Mouse (Mus musculus): Measurements from ENCODE around the gene Gm10272. TPM values are rescaled to one million over a fixed set of nuclear protein-coding genes. Genes with fewer than 3 reads are reported as not detected.

The Gm10272 gene
- not detected for polyA plus RNA-seq (2014; fragmentation: Illumina TruSeq; extraction: RNeasy Lipid Tissue Mini Kit (QIAGEN cat#74804); ENCODE audit: low read depth, low replicate concordance)

DNA sequence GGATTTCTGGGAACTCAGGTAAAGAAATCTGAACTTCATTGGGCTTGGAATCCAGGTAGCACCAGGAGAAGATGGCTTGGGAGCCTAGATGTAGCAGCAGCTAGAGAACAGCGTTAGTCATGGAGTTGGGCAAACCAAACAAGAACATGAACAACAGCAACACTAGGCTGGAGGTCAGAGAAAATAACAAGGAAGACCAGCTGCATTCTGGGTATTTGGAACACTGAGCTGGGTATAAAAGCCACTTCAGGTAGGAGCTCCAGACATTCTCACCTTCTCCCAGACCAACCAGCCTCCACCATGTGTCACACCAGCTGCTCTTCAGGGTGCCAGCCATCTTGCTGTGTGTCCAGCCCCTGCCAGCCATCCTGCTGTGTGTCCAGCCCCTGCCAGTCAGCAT, at the start of gene Gm10272:
Gene Gm10272 (plus strand): TSS at position 301 of the 400 bp plus-strand sequence.

DNA sequence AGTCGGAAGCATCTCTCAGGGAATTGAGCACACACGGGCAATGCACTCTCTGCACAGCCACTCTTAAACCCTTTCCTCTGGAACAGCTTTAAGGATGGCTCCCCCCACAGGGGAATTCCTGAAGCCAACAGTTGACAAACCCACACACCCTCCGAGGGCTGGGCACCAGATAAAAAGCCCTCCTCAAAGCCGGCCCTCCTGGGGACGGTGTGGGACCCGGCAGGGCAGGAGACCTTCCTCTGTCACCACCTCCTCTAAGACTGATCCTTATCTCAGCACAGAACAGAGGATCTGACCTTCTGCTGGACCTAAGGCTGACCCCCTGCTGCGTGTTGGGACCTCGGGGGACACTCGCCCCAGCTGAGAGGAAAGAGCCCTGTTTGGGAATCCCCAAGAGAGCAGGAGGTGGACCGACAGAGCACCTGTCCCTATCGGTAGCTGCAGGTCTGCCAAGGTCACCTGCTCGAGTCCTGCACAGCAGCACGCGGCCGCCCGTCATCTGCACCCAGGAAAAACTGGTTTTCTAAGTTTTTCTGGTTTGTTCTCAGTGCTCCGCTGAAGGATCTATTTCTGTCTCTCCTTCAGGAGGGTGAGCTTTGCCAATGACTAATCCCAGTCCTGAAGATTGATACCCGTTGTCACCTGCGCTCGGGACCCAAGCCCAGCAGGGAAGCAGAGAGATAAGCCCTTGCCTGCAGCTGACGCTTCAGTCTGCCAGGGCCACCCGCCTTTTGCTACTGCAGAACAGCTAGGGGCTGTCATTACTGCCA, 20.3 kb upstream of the Gm10272 start, which contains the start of gene Tspear:
Gene Tspear (plus strand): TSS at position 675 of the 770 bp plus-strand sequence.

DNA sequence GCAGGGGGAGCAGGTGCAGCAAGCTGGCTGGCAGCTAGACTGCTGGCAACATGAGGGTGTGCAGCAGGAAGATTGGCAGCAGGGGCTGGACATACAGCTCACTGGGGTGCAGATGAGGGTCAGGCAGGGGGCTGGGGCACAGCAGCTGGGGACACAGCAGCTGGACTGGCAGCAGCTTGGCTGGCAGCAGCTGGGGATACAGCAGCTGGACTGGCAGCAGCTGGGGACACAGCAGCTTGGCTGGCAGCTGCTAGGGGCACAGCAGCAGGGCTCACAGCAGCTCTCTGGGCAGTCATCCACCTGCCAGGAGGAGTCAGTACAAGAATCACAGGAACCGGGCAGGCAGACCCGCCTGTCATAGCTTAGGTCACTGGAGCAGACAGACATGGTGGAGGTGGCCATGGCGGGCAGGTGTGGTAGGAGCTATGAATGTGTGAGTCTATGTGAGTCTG, 16.0 kb upstream of the Gm10272 start, which contains the start of gene Gm19402:
Gene Gm19402 (minus strand): TSS at position 402 of the 452 bp plus-strand sequence.

DNA sequence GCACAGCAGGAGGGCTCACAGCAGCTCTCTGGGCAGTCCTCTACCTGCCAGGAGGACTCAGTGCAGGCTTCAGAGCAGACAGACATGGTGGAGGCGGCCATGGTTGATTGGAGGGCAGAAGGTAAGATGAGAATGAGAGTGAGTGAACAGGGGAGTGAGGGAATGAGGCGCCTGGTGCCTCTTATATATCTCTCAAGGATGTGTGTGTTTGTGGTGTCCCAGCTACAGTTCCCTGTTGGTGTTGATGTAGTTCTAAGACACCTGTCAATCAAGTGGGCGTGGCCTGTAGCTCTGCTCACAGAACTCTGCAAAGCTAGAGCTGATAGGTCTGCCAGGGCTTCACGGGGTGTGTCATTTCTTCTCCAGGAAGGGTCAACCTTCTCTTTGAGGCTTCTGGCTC, 9.3 kb upstream of the Gm10272 start, which contains the start of gene Gm9508:
Gene Gm9508 (minus strand): TSS at position 101 of the 400 bp plus-strand sequence.

DNA sequence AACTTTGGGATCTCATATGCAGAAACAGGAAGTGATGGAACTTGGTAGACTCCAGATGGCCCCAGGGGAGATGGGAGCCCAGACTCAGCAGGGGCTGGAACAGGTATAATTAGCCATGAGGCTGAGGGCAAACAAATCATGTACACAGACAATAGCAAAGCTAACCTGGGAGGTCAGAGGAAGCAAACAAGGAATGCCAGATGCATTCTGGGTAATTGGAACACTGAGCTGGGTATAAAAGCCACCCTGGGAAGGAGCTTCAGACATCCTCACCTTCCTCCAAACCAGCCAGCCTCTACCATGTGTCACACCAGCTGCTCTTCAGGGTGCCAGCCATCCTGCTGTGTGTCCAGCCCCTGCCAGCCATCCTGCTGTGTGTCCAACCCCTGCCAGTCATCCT, 4.7 kb downstream of the Gm10272 start, which contains the start of gene Gm10024:
Gene Gm10024 (plus strand): TSS at position 301 of the 400 bp plus-strand sequence.

DNA sequence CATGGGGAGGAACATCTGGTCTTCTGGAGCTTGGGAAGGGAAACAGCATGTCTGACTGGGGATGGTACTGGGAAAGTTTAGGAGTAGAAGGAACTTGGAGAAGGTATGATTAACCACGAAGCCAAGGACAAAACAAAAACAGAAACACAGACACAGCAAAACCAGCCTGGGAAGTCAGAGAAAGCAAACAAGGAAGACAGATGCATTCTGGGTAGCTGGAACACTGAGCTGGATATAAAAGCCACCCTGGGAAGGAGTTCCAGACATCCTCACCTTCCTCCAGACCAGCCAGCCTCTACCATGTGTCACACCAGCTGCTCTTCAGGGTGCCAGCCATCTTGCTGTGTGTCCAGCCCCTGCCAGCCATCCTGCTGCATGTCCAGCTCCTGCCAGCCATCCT, 9.1 kb downstream of the Gm10272 start, which contains the start of gene Gm10142:
Gene Gm10142 (plus strand): TSS at position 301 of the 400 bp plus-strand sequence.

DNA sequence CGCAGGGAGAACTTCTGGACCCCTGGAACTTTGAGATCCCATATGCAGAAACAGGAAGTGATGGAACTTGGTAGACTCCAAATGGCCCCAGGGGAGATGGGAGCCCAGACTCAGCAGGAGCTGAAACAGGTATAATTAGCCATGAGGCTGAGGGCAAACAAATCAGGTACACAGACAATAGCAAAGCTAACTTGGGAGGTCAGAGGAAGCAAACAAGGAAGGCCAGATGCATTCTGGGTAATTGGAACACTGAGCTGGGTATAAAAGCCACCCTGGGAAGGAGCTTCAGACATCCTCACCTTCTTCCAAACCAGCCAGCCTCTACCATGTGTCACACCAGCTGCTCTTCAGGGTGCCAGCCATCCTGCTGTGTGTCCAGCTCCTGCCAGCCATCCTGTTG, 13.9 kb downstream of the Gm10272 start, which contains the start of gene Krtap12-1:
Gene Krtap12-1 (plus strand): TSS at position 301 of the 400 bp plus-strand sequence.

DNA sequence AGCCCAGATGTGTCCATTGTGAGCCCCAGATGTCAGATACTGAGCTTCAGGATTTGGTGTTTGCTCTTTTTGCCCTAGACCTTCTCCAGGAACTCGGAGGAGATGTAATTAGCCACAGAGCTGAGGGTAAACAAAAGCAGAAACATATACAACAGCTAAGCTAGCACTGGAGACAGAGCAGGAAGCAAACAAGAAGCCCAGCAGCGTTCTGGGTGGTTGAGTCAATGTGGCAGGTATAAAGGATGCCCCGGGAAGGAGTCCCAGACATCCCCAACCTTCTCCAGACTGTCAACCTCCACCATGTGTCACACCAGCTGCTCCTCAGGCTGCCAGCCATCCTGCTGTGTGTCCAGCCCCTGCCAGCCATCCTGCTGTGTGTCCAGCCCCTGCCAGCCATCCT, 19.8 kb downstream of the Gm10272 start, which contains the start of gene Gm10100:
Gene Gm10100 (plus strand): TSS at position 301 of the 400 bp plus-strand sequence.

DNA sequence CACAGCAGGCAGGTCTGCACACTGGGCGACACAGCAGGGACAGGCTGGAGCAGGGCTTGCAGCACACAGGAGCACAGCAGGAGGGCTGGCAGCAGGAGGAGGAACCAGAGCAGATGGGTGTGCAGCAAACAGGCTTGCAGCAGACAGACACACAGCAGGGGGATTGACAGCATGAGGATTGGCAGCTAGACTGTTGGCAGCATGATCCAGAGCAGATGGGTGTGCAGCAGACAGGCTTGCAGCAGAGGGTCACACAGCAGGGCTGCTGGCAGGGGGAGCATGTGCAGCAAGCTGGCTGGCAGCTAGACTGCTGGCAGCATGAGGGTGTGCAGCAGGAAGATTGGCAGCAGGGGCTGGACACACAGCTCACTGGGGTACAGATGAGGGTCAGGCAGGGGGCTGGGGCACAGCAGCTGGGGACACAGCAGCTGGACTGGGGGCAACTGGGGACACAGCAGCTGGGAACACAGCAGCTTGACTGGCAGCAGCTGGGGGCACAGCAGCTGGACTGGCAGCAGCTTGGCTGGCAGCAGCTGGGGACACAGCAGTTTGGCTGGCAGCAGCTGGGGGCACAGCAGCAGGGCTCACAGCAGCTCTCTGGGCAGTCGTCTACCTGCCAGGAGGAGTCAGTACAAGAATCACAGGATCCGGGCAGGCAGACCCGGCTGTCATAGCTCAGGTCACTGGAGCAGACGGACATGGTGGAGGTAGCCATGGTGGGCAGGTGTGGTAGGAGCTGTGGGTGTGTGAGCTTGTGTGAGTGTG, 35.7 kb downstream of the Gm10272 start, which contains the start of gene Gm18596:
Gene Gm18596 (minus strand): TSS at position 715 of the 765 bp plus-strand sequence.

DNA sequence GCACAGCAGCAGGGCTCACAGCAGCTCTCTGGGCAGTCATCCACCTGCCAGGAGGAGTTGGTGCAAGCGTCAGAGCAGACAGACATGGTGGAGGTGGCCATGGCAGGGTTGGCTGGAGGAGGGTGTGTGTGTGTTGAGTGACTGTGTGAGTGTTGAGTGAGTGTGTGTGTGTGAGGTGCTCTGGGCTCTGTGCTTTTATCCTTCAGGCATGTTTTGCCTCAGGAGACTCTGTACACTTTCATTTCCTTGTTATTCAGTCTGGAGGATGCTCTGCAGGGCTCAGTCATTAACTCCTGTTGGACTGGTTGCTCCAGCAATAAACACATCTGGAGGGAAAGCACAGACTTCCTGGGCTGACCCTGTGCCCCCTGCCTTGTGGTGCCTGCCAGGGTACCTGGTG, 44.8 kb downstream of the Gm10272 start, which contains the start of gene Gm9736:
Gene Gm9736 (minus strand): TSS at position 101 of the 400 bp plus-strand sequence.

Other genes starting within 250 kb of the Gm10272 start
- gene Fam207a, start 190.8 kb upstream of the Gm10272 start, polyA plus RNA-seq (2014; fragmentation: Illumina TruSeq; extraction: RNeasy Lipid Tissue Mini Kit (QIAGEN cat#74804); ENCODE audit: low read depth, low replicate concordance), result 0.69 TPM
- 3.1 TPM for gene Itgb2, start 176.4 kb upstream of the Gm10272 start, polyA plus RNA-seq (2014; fragmentation: Illumina TruSeq; extraction: RNeasy Lipid Tissue Mini Kit (QIAGEN cat#74804); ENCODE audit: low read depth, low replicate concordance)
- gene Pttg1ip, start 124.9 kb upstream of the Gm10272 start, polyA plus RNA-seq (2014; fragmentation: Illumina TruSeq; extraction: RNeasy Lipid Tissue Mini Kit (QIAGEN cat#74804); ENCODE audit: low read depth, low replicate concordance), result 193 TPM
- gene Sumo3, start 100.5 kb upstream of the Gm10272 start, polyA plus RNA-seq (2014; fragmentation: Illumina TruSeq; extraction: RNeasy Lipid Tissue Mini Kit (QIAGEN cat#74804); ENCODE audit: low read depth, low replicate concordance), result 76.1 TPM
- gene Gm49325, start 100.4 kb upstream of the Gm10272 start, polyA plus RNA-seq (2014; fragmentation: Illumina TruSeq; extraction: RNeasy Lipid Tissue Mini Kit (QIAGEN cat#74804); ENCODE audit: low read depth, low replicate concordance), result 1.6 TPM
- gene Ube2g2, start 84.4 kb upstream of the Gm10272 start, polyA plus RNA-seq (2014; fragmentation: Illumina TruSeq; extraction: RNeasy Lipid Tissue Mini Kit (QIAGEN cat#74804); ENCODE audit: low read depth, low replicate concordance), result 7.3 TPM
- not detected for gene Tspear, start 20.1 kb upstream of the Gm10272 start, polyA plus RNA-seq (2014; fragmentation: Illumina TruSeq; extraction: RNeasy Lipid Tissue Mini Kit (QIAGEN cat#74804); ENCODE audit: low read depth, low replicate concordance)
- not detected for gene Gm19402, start 15.9 kb upstream of the Gm10272 start, polyA plus RNA-seq (2014; fragmentation: Illumina TruSeq; extraction: RNeasy Lipid Tissue Mini Kit (QIAGEN cat#74804); ENCODE audit: low read depth, low replicate concordance)
- gene Gm9508, start 9.4 kb upstream of the Gm10272 start, polyA plus RNA-seq (2014; fragmentation: Illumina TruSeq; extraction: RNeasy Lipid Tissue Mini Kit (QIAGEN cat#74804); ENCODE audit: low read depth, low replicate concordance), result not detected
- not detected for gene Gm10024, start 4.8 kb downstream of the Gm10272 start, polyA plus RNA-seq (2014; fragmentation: Illumina TruSeq; extraction: RNeasy Lipid Tissue Mini Kit (QIAGEN cat#74804); ENCODE audit: low read depth, low replicate concordance)
- not detected for gene Gm10142, start 9.2 kb downstream of the Gm10272 start, polyA plus RNA-seq (2014; fragmentation: Illumina TruSeq; extraction: RNeasy Lipid Tissue Mini Kit (QIAGEN cat#74804); ENCODE audit: low read depth, low replicate concordance)
- gene Krtap12-1, start 14.0 kb downstream of the Gm10272 start, polyA plus RNA-seq (2014; fragmentation: Illumina TruSeq; extraction: RNeasy Lipid Tissue Mini Kit (QIAGEN cat#74804); ENCODE audit: low read depth, low replicate concordance), result not detected
- gene Gm10100, start 19.9 kb downstream of the Gm10272 start, polyA plus RNA-seq (2014; fragmentation: Illumina TruSeq; extraction: RNeasy Lipid Tissue Mini Kit (QIAGEN cat#74804); ENCODE audit: low read depth, low replicate concordance), result not detected
- gene Gm18596, start 36.0 kb downstream of the Gm10272 start, polyA plus RNA-seq (2014; fragmentation: Illumina TruSeq; extraction: RNeasy Lipid Tissue Mini Kit (QIAGEN cat#74804); ENCODE audit: low read depth, low replicate concordance), result not detected
- not detected for gene Gm9736, start 44.7 kb downstream of the Gm10272 start, polyA plus RNA-seq (2014; fragmentation: Illumina TruSeq; extraction: RNeasy Lipid Tissue Mini Kit (QIAGEN cat#74804); ENCODE audit: low read depth, low replicate concordance)
- not detected for gene Gm3233, start 53.1 kb downstream of the Gm10272 start, polyA plus RNA-seq (2014; fragmentation: Illumina TruSeq; extraction: RNeasy Lipid Tissue Mini Kit (QIAGEN cat#74804); ENCODE audit: low read depth, low replicate concordance)
- not detected for gene Gm3238, start 64.7 kb downstream of the Gm10272 start, polyA plus RNA-seq (2014; fragmentation: Illumina TruSeq; extraction: RNeasy Lipid Tissue Mini Kit (QIAGEN cat#74804); ENCODE audit: low read depth, low replicate concordance)
- not detected for gene Gm7138, start 70.3 kb downstream of the Gm10272 start, polyA plus RNA-seq (2014; fragmentation: Illumina TruSeq; extraction: RNeasy Lipid Tissue Mini Kit (QIAGEN cat#74804); ENCODE audit: low read depth, low replicate concordance)
- gene Gm3250, start 75.9 kb downstream of the Gm10272 start, polyA plus RNA-seq (2014; fragmentation: Illumina TruSeq; extraction: RNeasy Lipid Tissue Mini Kit (QIAGEN cat#74804); ENCODE audit: low read depth, low replicate concordance), result not detected
- gene Gm7137, start 81.6 kb downstream of the Gm10272 start, polyA plus RNA-seq (2014; fragmentation: Illumina TruSeq; extraction: RNeasy Lipid Tissue Mini Kit (QIAGEN cat#74804); ENCODE audit: low read depth, low replicate concordance), result not detected
- not detected for gene Gm9639, start 88.5 kb downstream of the Gm10272 start, polyA plus RNA-seq (2014; fragmentation: Illumina TruSeq; extraction: RNeasy Lipid Tissue Mini Kit (QIAGEN cat#74804); ENCODE audit: low read depth, low replicate concordance)
- gene Gm19668, start 92.5 kb downstream of the Gm10272 start, polyA plus RNA-seq (2014; fragmentation: Illumina TruSeq; extraction: RNeasy Lipid Tissue Mini Kit (QIAGEN cat#74804); ENCODE audit: low read depth, low replicate concordance), result not detected
- gene Gm9507, start 105.2 kb downstream of the Gm10272 start, polyA plus RNA-seq (2014; fragmentation: Illumina TruSeq; extraction: RNeasy Lipid Tissue Mini Kit (QIAGEN cat#74804); ENCODE audit: low read depth, low replicate concordance), result not detected
- not detected for gene Gm2696, start 108.1 kb downstream of the Gm10272 start, polyA plus RNA-seq (2014; fragmentation: Illumina TruSeq; extraction: RNeasy Lipid Tissue Mini Kit (QIAGEN cat#74804); ENCODE audit: low read depth, low replicate concordance)
- gene Krtap10-4, start 120.5 kb downstream of the Gm10272 start, polyA plus RNA-seq (2014; fragmentation: Illumina TruSeq; extraction: RNeasy Lipid Tissue Mini Kit (QIAGEN cat#74804); ENCODE audit: low read depth, low replicate concordance), result not detected
- gene Krtap10-10, start 129.3 kb downstream of the Gm10272 start, polyA plus RNA-seq (2014; fragmentation: Illumina TruSeq; extraction: RNeasy Lipid Tissue Mini Kit (QIAGEN cat#74804); ENCODE audit: low read depth, low replicate concordance), result not detected
- not detected for gene Gm36176, start 140.2 kb downstream of the Gm10272 start, polyA plus RNA-seq (2014; fragmentation: Illumina TruSeq; extraction: RNeasy Lipid Tissue Mini Kit (QIAGEN cat#74804); ENCODE audit: low read depth, low replicate concordance)
- not detected for gene Gm10318, start 146.2 kb downstream of the Gm10272 start, polyA plus RNA-seq (2014; fragmentation: Illumina TruSeq; extraction: RNeasy Lipid Tissue Mini Kit (QIAGEN cat#74804); ENCODE audit: low read depth, low replicate concordance)
- gene Gm3285, start 155.3 kb downstream of the Gm10272 start, polyA plus RNA-seq (2014; fragmentation: Illumina TruSeq; extraction: RNeasy Lipid Tissue Mini Kit (QIAGEN cat#74804); ENCODE audit: low read depth, low replicate concordance), result not detected
- gene Lrrc3, start 195.9 kb downstream of the Gm10272 start, polyA plus RNA-seq (2014; fragmentation: Illumina TruSeq; extraction: RNeasy Lipid Tissue Mini Kit (QIAGEN cat#74804); ENCODE audit: low read depth, low replicate concordance), result 2.1 TPM

Measured in sigmoid colon, adult 10 weeks (tissue).